Mouse (Mus musculus): Measurements from ENCODE around the gene Iffo2.
A peak's percentile ranks its signal among the peaks of the same experiment; 100 is the strongest.

The Iffo2 gene

DNA sequence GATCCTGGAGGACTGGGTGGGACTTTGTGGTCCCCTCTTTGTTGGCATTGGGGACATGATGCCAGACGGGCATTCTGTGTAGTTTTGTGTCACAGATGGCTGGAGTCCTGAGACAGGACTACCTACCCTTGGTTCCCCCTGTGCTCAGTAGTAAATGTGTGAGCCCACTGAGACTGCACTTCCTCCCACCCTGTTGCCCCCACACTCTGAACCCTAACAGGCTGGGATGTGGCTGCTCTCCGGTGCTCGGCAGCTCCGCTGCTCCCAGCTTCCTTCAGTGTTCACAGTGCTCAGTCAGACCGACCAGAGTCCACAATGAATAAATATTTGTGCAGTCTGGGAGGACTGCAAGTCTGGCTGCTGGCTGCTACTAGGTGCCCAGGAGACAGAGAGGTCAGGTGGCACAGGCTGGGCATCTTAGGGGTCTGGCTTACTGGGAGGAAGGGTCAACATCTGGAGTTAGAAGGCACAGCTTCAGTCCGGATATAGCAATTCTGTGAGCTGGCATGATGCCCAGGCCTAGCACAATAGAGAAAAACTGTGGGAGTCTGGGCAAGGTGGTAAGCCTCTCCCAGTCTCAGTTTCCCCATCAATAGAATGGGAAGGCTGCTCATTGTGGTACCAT, 51.2 kb downstream of the Iffo2 start:
- no peak for DNase-seq (ENCODE audit: low read depth, low spot score)

DNA sequence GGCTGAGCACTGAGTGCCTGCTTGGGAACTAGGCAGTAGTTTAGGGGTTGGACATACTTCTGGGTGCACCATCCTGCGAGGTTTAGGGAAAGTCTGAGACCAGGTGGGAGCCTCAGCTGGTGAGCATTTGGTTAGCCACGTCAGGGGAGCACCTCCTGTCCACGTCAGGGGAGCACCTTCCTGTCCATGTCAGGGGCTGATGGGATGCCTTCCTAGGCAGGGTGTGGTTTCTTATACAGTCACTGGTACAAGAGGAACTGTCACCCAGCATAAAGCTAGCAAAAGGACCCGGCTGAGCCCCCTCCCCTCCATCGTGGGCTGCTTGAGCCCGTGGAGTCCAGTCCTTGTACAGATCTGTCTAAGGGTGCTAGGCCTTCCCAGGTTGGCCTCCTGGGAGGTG, 52.0 kb downstream of the Iffo2 start:
- no peak for DNase-seq (ENCODE audit: low read depth, low spot score)

DNA sequence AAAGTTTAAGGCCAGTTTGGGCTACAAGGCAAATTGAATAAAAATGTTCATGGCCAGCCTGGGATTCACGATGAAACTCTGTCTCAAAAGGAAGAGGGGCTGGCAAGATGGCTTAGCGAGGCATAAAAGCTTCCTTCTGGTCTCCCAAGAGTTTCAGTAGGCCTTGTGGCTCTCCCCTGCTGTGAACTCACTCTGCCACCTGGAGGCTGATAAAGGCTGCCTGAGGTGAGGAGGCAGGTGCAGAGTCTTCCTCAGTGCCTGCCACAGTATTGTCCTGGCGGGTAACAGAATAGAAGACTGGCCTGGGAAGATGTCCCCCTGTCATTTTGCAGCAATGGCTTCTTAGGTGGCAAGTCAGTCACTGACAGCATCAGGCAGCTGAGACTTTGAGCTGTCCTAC, 52.6 kb downstream of the Iffo2 start:
- DNase-seq (ENCODE audit: low read depth, low spot score), result no peak

DNA sequence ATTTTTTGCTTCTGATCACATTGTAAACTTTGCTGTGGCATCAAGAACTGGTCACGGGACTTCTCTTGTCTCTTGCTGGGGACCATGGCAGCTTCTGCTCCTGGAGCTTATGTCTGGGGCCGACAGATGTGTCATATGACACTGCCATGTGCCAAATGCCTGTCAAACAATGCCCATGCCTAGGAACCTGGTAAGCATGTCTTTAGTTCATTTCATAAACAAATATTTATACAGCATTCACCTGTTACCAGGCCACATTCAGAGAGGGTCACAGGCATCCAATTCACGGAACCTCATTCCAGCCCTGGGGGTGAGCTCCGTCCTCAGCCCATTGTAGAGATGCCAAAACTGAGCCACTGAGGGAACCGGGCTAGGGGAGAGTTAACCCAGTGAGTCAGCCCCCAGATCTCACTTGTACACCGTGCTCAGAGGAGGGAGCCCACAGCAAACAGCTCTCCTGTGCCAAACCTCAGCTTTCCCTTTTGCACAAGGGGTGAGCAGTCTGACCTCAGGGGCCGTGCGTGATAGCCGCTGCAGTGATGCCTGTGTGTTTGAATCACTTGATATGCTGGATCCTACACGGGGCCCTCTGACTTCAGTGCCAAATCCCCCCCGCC, 53.4 kb downstream of the Iffo2 start:
- DNase-seq (ENCODE audit: low read depth, low spot score), result no peak

GRCm38 (mm10) chr4:139584704-139585103, 54.4 kb downstream of the Iffo2 start:
- DNase-seq (ENCODE audit: low read depth, low spot score), result no peak

GRCm38 (mm10) chr4:139585713-139586112, 55.4 kb downstream of the Iffo2 start:
- no peak for DNase-seq (ENCODE audit: low read depth, low spot score)

- no peak for DNase-seq (ENCODE audit: low read depth, low spot score)
These were observed 57.0 kb downstream of the Iffo2 start for GRCm38 (mm10) chr4:139587370-139587769.

DNA sequence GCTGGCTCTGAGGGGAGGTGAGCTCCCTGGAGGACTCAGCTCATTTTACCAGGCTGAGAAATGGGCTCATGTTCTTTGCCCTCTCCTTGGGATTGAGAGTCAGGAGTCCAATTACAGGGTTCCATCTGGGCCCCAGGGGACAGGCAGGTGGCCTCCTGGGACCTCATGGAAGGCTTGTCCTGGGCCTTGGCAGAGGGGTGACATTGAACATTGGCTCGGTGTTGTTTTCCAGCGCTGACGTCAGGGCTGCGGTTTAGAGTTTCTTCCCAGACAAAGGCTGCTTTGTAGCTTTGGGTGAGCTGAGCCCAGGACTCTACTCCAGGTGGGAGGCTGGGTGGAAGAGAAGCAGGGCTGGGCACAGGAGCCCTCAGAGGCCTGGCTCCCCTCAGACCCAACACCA, 57.4 kb downstream of the Iffo2 start:
- no peak for DNase-seq (ENCODE audit: low read depth, low spot score)

DNA sequence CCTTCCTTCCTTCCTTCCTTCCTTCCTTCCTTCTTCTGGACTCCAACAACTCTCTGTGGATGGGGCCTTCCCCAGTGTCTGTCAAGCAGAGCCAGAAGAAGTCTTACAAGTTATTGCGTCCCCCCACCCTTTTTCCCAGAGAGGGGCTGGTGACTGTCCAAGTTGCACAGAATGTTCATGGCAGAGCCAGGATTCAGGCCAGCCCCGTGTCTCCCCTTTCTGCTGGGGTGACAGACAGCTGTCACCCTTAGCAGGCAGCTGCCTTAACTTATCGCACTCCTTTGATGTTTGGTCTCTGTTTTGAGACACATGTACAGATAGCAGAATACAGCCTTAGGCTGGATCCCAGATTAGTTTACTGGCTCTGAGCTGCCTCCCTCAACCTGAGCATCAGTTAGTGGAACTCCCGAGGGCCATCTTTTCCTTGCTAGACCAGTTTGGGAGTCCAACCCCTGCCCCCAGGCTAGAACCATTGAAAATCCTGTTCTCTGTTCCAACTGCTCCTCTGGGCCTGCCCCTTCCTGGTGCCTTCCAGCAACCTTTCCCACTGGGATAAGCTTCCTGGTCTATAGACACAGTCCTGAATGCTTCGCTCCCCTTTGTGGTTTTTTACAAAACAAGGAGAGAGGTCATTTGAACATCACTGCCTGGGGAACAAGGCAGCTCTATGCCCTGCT, 59.1 kb downstream of the Iffo2 start:
- DNase-seq (ENCODE audit: low read depth, low spot score), result no peak

GRCm38 (mm10) chr4:139590446-139590845, 60.1 kb downstream of the Iffo2 start:
- DNase-seq (ENCODE audit: low read depth, low spot score), result no peak

GRCm38 (mm10) chr4:139592895-139593294, 62.5 kb downstream of the Iffo2 start:
- DNase-seq (ENCODE audit: low read depth, low spot score), result no peak

DNA sequence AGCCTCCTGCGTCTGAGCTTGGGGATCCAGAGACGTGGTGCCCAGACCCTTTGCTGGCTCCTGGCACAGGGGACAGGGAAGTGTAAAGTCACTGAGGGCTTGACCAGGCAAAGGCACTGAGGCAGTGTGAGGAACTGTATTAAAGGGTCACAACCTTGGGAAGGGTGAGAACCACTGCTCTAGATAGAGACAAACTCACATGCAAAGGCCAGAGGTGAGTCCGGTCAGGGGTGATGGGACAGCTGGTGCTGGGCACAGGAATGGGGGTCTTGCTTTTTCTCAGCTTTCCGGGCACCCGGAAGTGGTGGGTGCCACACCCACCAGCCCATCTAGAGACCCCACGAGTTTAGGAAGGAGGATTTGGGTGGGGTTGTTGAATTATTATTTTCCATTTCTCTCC, 63.0 kb downstream of the Iffo2 start:
- no peak for DNase-seq (ENCODE audit: low read depth, low spot score)

- DNase-seq (ENCODE audit: low read depth, low spot score), result no peak
These were observed 63.7 kb downstream of the Iffo2 start for GRCm38 (mm10) chr4:139594062-139594461.

DNA sequence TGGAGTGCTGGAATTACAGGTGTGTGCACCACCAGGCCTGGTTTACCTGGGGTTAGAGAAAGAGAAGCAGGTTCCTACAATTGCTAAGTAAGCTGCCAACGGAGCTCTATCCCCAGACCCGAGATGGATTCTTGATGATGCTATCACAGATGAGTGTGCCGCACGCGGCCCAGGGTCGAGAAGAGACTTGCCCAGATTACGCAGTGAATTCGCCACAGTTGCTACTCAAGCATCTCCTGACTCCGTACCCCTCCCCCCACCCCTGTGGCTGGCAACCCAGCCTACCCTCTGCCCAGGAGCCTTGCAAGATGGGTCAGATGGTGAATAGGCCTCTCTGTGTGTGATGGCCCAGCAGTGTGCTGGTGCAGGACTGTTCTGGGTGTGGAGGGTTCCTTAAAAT, 66.4 kb downstream of the Iffo2 start:
- DNase-seq (ENCODE audit: low read depth, low spot score), result peak; percentile 52

DNA sequence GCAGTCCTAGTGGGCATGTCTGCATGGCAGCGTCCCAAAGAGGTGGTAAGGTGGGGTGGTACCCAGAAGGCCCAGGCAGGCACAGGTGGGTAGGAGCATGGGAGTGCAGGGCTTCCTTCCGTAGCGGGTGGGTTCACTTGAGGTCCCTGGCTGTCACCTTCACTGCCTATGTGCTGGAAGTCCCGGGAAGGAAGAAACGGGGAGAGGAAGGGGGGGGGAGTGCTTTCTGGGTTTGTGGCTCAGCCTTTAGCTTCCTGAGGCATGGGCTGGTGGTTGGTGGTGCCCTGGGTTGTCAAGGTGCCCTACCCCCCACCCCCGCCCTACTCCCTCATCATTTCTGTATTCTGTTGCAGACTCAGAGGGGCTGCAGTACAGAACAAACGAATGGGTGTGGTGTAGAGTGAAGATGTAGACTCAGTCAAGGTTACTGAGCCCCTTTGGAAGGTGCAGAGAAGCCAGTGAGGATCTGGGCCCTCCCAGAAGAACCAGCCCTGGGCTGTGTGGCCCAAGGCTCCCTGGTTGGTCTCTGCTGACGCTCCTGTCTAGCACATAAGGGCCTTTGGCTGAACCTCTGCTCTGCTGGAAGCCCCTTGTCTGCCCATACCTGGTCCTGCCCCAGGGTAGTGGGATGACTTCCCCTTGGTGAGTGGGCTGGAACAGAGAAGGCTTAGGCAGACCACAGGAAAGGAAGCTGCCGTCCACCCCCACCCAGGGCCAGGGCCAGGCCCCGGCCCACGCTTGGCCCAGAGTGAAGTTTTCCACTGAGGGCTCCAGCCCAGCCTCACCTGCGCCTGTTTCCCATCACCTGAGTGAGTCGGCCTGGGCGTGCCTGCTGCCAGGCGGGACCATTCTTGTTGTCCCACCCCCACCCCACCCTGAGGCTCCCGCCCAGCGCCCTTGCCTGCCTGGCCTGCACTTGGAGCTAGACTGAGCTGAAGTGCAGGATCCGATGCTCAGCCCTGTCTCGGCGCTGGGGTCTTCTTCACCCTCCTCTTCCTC, 67.2 kb downstream of the Iffo2 start:
- DNase-seq (ENCODE audit: low read depth, low spot score), result peak; percentile 76

DNA sequence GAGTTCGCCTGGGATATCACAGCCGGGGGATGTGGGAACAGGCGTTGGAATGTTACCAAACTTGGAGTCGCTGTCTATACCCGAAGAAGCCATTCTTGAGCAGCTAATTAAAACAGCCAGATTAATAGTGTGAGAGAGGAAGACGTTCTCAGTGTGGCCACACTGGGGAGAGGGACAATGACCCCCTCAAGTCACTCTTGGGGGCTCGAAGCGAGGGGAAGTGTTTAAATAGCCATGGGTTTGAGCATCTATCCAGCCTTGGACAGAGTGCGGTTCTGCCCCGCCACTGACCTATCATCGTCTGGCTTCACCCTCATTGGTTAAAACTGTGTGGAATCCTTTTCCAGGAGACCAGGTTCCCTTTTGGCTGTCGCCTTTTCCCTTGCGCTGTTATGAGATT, 68.0 kb downstream of the Iffo2 start:
- no peak for DNase-seq (ENCODE audit: low read depth, low spot score)

- peak; percentile 87 for DNase-seq (ENCODE audit: low read depth, low spot score)
These were observed 68.7 kb downstream of the Iffo2 start for GRCm38 (mm10) chr4:139598950-139599518.

GRCm38 (mm10) chr4:139601519-139602356, 71.4 kb downstream of the Iffo2 start:
- DNase-seq (ENCODE audit: low read depth, low spot score), result no peak

GRCm38 (mm10) chr4:139602357-139603244, 72.3 kb downstream of the Iffo2 start, which contains the start of gene Gm21969:
TSS of gene Gm21969 (plus strand) at chr4:139603186.
- DNase-seq (ENCODE audit: low read depth, low spot score), result peak; percentile 75

- no peak for DNase-seq (ENCODE audit: low read depth, low spot score)
These were observed 74.9 kb downstream of the Iffo2 start for GRCm38 (mm10) chr4:139605216-139605615.
